Mouse (Mus musculus): ENCODE measurements around the gene Oser1. TPM values are rescaled to one million over a fixed set of nuclear protein-coding genes. Genes with fewer than 3 reads are reported as not detected.

Oser1 gene
- total RNA-seq, 2 experiments from 2014 or later = 16.7 to 18.8 TPM

GRCm38 (mm10) chr2:163360858-163361623, 63.5 kb downstream of the Oser1 start:
- no peak for DNase-seq (ENCODE audit: low spot score in 2 of 2)

DNA sequence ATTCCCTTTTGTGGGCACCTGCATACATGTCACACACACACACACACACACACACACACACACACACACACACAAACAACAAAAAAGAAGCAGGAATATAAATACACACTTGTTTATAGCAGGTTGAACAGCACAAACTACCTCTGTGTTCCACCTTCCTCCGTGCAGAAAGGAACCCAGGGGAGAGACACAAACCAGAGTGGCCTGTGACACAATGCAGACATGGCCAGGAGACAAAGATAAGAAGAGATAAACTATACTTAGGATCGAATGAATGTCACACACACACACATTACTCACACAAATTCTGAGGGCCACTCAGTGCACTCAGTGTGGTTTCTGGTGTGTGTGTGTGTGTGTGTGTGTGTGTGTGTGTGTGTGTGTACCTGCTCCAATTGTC, 65.2 kb downstream of the Oser1 start:
- no peak for DNase-seq (ENCODE audit: low spot score in 2 of 2)

DNA sequence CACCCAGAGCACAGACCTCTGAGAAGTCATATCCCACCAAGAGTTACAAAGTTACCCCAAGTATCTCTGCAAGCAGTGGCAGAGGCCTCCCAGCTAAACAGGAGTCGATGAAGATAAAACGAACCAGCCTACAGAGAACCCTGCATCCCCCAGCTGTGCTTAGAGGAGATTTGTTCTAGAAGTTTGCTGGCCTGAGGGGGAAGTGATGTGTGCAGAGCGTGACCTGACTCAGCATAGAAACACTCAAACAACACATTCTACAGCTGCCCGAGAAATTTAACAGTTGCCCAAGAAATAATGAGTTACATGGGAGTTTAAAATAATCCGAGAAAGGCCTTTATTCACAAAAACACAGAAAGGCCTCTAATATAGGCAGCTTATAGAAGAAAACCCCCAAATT, 65.8 kb downstream of the Oser1 start:
- no peak for DNase-seq (ENCODE audit: low spot score in 2 of 2)

DNA sequence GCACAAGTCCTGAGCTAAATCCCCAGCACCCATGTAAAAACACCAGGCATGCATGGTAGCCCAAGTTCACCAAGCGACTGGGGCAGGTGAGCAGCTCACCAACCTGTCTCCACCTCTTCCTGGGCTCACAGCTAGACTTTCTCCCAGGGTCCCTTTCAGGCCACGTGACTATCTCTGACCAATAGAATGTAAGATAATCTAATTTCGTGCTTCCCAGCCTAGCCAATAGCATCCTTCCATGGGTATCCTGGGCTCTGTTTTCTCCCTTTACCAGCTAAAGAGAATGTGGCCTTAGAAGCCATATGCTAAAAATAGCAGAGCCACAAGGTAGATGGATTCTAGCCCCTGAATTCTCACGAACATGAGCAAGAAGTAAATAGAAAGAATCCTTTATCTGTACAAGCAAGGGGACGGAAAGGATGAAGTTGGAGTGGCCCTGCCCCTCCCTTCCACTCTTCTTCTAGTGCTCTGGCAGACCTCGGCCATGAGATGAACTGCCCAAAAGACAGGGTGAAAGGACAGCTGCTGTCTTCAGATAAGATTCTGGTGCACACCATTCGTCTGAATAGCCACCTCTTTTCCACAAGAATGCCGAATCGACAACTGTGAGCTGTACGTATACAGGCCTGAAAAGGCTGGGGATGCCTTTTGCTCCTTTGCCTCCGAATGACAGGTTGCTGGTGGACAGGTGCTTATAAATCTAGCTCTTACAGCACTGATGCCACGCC, 68.2 kb downstream of the Oser1 start:
- no peak for DNase-seq (ENCODE audit: low spot score in 2 of 2)

Other genes starting within 250 kb of the Oser1 start
- 10 to 100 TPM; 24.3 to 24.4 TPM for gene Tox2, start 221.6 kb downstream of the Oser1 start, total RNA-seq (2021)
- gene Jph2, start 26.7 kb downstream of the Oser1 start, total RNA-seq (2021) = 1 to 10 TPM in 1 of 2 experiments, under 1 TPM in 1; 0.78 to 1.0 TPM
- 100 to 1,000 TPM in 1 of 2 experiments, 10 to 100 TPM in 1; 89.7 to 103 TPM for gene Gdap1l1, start 13.8 kb upstream of the Oser1 start, total RNA-seq (2021)
- 10 to 100 TPM; 17.9 to 18.8 TPM for gene Fitm2, start 47.9 kb upstream of the Oser1 start, total RNA-seq (2021)
- under 1 TPM; 0.51 to 0.55 TPM for gene R3hdml, start 67.6 kb upstream of the Oser1 start, total RNA-seq (2021)
- gene Hnf4a, start 82.1 kb upstream of the Oser1 start, total RNA-seq (2021) = not detected
- 10 to 100 TPM; 51.4 to 51.8 TPM for gene Ttpal, start 177.6 kb upstream of the Oser1 start, total RNA-seq (2021)
- gene Serinc3, start 220.4 kb upstream of the Oser1 start, total RNA-seq (2021) = 100 to 1,000 TPM; 168 to 196 TPM
- gene Pkig, start 233.7 kb upstream of the Oser1 start, total RNA-seq (2021) = 10 to 100 TPM; 75.4 to 87.8 TPM

Measured in layer of hippocampus, postnatal 10 days (tissue).